Mouse (Mus musculus) myocyte (in vitro differentiated cells): ENCODE measurements around the gene Olfr1373.

Experiments
- E2F4 ChIP-seq: IDR thresholded peaks from one replicate; pipeline ENCODE4 v1.6.1; 2011; ENCODE audit warnings: mild to moderate bottlenecking, control low read depth, moderate library complexity; ENCODE audit not compliant: insufficient read depth
- MYOD1 ChIP-seq, 3 experiments: IDR thresholded peaks; one replicate each; pipeline ENCODE4 v1.6.1; 2011; ENCODE audit warnings: control low read depth in 2 of 3, low read depth in 2 of 3, mild to moderate bottlenecking in 2 of 3, moderate library complexity in 1 of 3; ENCODE audit not compliant: insufficient read length in 2 of 3, control insufficient read depth in 1 of 3
- POLR2A ChIP-seq: IDR thresholded peaks from one replicate; pipeline ENCODE4 v1.6.1; 2011; ENCODE audit warnings: low read depth, mild to moderate bottlenecking, control low read depth, moderate library complexity; ENCODE audit not compliant: insufficient read length

- no peak for TF ChIP-seq E2F4
- TF ChIP-seq MYOD1 (IDR thresholded peaks at IDR 0.05; ENCODE audit: control insufficient read depth in 1 of 3, insufficient read length in 2 of 3, low read depth in 2 of 3) = no peak
- no peak for TF ChIP-seq POLR2A
Measured at GRCm38 (mm10) chr11:52124468-52124867, 20.9 kb downstream of the Olfr1373 start.
